Mouse (Mus musculus): ENCODE results near the gene Nub1.
"Not testable (repeated sequence)": the region's sequence is repeated elsewhere in the genome, so short reads cannot be mapped to it uniquely, and the experiment has no call there.

Gene Nub1

GRCm38 (mm10) chr5:24685366-24686093, at the start of gene Nub1:
TSS of gene Nub1 (plus strand) at chr5:24685532.
- ATAC-seq (ENCODE audit: insufficient number of reproducible peaks, low FRiP score, low TSS enrichment): peak; percentile 96

- peak; percentile 52; the same call in 1 of the 2 replicates for ATAC-seq (ENCODE audit: insufficient number of reproducible peaks, low FRiP score, low TSS enrichment)
These were observed 48.3 kb upstream of the Nub1 start for GRCm38 (mm10) chr5:24636987-24637386.

DNA sequence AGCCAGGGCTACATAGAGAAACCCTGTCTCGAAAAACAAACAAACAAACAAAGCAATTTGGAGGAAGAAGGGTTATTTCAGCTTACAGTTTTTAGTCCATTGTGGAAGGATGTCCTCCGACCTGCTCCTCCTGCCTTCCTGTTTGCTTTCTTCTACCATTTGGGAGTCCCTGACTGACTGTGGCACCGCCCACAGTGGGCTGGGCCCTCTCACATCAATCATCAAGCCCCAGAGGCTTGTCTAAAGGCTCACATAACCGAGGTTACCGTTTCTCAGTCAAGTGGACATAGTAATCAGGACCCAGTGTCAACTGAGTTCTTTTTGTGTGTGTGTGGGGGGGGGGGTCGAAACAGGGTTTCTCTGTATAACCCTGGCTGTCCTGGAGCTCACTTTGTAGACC, 47.2 kb upstream of the Nub1 start:
- ATAC-seq (ENCODE audit: insufficient number of reproducible peaks, low FRiP score, low TSS enrichment): no peak

GRCm38 (mm10) chr5:24639081-24639480, 46.3 kb upstream of the Nub1 start:
- no peak for ATAC-seq (ENCODE audit: insufficient number of reproducible peaks, low FRiP score, low TSS enrichment)

DNA sequence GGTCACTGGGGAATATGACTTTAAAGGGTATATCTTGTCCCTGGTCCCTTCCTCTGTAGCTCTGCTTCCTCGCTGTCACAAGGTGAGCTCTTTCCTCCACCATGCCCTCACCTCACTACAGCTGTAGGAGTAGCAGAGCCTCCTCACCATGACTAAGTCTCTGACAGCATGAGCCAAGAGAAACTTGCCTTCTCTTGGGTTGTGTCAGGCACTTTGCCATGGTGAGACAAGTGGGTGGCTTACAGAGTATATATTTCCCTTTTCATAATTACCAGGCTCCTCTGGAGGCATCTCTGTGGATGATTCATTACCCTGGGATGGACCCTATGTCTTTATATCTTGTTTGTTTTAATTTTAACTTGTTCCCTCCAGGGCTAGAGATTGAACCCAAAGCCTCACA, 39.9 kb upstream of the Nub1 start:
- no peak for ATAC-seq (ENCODE audit: insufficient number of reproducible peaks, low FRiP score, low TSS enrichment)

DNA sequence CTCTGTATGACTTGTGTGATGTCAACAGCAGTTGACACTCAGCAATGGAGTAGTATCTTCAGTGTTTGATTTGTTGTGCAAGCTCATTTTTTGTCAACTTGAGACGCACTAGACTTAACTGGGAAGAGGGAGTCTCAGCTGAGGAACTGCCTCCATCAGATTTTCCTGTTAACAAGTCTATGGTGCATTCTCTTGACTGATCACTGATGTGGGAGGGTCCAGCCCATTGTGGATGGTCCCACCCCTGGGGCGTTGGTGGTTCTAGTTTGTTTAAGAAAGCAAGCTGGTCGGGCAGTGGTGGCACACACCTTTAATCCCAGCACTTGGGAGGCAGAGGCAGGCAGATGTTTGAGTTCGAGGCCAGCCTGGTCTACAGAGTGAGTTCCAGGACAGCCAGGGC, 36.1 kb upstream of the Nub1 start:
- ATAC-seq (ENCODE audit: insufficient number of reproducible peaks, low FRiP score, low TSS enrichment): no peak

DNA sequence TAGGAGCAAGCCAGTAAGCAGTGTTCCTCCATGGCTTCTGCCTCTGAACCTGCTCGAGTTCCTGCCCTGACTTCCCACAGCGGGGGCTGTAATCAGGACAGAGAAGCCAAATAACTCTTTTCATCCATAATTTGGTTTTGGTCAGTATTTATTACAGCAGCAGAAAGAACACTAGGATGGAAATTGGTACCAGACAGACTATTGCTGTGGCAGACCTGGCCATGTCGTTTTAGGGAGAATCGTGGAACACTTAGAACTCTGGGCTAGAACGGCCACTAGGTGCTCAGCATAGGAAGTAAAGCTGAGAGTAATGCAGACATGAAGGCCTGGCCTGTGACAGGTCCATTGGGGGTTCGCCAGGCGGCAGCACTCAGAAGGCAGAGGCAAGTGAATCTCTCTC, 35.6 kb upstream of the Nub1 start:
- no peak for ATAC-seq (ENCODE audit: insufficient number of reproducible peaks, low FRiP score, low TSS enrichment)

DNA sequence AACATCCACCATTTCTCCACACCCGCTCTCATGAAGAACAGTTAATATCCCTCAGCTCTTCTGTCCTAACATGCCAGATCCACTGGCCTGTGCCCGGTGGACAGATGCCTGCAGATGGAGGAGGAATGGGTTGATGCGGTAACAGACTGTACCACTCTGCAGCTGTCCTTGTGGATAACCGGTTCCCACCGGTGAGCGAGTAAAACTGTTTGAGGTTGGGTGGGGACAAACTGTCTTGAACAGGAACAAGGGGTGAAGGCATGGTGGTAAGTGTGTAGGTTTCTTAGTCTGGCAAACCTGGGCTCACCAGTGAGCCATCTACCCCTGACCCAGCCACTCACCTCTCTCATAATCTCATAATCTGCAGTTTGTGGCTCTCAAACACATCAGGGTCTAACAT, 34.0 kb upstream of the Nub1 start:
- ATAC-seq (ENCODE audit: insufficient number of reproducible peaks, low FRiP score, low TSS enrichment): no peak

- ATAC-seq (ENCODE audit: insufficient number of reproducible peaks, low FRiP score, low TSS enrichment): peak; percentile 82
These were observed 33.3 kb upstream of the Nub1 start for GRCm38 (mm10) chr5:24651768-24652752.

GRCm38 (mm10) chr5:24652780-24653179, 32.6 kb upstream of the Nub1 start:
- ATAC-seq (ENCODE audit: insufficient number of reproducible peaks, low FRiP score, low TSS enrichment): 0 out of 2 replicates have a peak, but pooled peaks have one; percentile 17

- no peak for ATAC-seq (ENCODE audit: insufficient number of reproducible peaks, low FRiP score, low TSS enrichment)
These were observed 30.8 kb upstream of the Nub1 start for GRCm38 (mm10) chr5:24654491-24654890.

GRCm38 (mm10) chr5:24657113-24657512, 28.2 kb upstream of the Nub1 start:
- ATAC-seq (ENCODE audit: insufficient number of reproducible peaks, low FRiP score, low TSS enrichment): no peak

GRCm38 (mm10) chr5:24659708-24660423, 25.5 kb upstream of the Nub1 start:
- no peak for ATAC-seq (ENCODE audit: insufficient number of reproducible peaks, low FRiP score, low TSS enrichment)

DNA sequence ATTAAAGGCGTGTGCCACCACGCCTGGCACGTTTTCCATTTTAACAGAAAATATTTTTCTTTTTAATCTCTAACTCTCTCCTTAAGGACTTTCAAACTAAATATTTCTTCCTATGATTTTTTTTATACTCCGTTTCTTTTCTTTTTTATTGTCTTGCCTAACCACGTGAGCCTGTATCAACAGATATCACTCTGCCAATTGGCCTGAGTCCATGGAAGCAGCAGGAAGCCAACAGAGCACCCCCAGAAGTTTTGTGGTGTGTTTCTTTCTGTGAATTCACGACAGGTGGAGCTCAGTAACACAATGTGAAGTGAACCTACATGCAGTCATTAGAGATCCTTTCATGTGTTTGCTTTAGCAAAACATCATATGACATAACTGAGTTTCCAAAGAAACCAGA, 23.9 kb upstream of the Nub1 start:
- no peak for ATAC-seq (ENCODE audit: insufficient number of reproducible peaks, low FRiP score, low TSS enrichment)

- peak; percentile 80; the same call in 1 of the 2 replicates for ATAC-seq (ENCODE audit: insufficient number of reproducible peaks, low FRiP score, low TSS enrichment)
These were observed 11.1 kb upstream of the Nub1 start for GRCm38 (mm10) chr5:24674238-24674637.

DNA sequence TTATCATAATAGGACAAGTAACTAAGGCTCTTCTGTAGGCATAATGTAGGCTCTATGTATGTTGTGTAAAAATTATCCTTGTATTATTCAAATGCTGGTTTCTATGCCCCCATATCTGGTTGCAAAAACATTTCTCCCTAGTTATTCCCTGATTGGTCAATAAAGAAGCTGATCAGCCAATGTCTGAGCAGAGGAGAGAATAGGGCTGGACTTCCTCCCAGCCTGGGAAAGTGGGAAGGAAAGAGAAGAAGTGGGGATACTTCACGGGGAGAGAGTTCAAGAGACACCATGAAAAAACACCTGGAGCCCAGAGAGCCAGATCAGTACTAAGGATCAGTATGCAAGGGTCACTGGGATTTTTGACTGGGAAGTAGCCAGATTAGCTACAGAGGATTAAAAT, 3.9 kb upstream of the Nub1 start:
- ATAC-seq (ENCODE audit: insufficient number of reproducible peaks, low FRiP score, low TSS enrichment): no peak

- no peak; the same call in 1 of the 2 replicates for ATAC-seq (ENCODE audit: insufficient number of reproducible peaks, low FRiP score, low TSS enrichment)
These were observed 560 bp upstream of the Nub1 start for GRCm38 (mm10) chr5:24684578-24685365.

DNA sequence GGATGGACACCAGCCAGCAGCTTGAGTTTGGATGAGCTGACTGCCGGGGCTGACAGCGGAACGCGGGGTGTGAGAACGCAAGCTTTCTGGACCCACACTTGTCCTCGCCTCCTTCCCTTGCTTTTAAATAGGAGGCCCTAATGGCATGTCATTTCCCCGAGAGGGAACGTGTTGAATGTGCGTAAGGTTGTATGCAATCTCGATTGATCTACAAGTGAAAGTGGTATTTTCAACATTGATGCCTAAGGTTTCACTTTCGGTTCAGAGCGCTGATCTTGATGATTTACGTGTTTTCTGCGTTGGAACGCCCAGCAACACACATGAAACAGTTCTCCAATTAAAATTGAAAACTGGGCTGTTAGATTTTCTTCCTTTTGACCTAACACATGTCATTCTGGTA, 844 bp downstream of the Nub1 start:
- ATAC-seq (ENCODE audit: insufficient number of reproducible peaks, low FRiP score, low TSS enrichment): 0 out of 2 replicates have a peak, but pooled peaks have one; percentile 10

DNA sequence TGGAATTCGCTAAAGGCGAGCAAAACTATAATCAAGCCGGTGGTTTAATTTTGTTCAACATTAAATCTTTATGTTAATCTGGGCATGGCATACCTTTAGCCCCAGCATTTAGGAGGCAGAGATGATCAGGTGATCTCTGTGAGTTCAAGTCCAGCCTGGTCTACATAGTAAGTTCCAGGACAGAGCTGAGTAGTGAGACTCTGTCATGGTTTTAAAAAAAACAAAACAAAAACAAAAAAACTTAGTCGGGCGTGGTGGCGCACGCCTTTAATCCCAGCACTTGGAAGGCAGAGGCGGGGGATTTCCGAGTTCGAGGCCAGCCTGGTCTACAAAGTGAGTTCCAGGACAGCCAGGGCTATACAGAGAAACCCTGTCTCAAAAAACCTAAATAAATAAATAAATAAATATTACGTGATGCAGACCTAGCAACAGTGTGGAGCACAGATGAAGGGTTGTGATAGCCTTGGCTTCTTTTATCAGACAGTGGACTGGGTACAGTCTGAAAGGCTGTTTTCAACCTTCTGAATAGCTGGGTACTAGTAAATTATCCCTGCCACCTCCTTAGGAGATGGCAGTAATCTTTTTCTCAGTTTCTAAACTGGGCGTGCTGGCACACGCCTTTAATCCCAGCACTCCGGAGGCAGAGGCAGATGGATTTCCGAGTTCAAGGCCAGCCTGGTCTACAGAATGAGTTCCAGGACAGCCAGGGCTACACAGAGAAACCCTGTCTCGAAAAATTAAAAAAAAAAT, 1.5 kb downstream of the Nub1 start:
- ATAC-seq (ENCODE audit: insufficient number of reproducible peaks, low FRiP score, low TSS enrichment): not testable (repeated sequence)
